Mouse (Mus musculus): Measurements from ENCODE around the gene Gadl1. TPM values are rescaled to one million over a fixed set of nuclear protein-coding genes. Genes with fewer than 3 reads are reported as not detected.
A peak's percentile ranks its signal among the peaks of the same experiment; 100 is the strongest.

Gene Gadl1
- total and polyA plus RNA-seq, 3 experiments, result 0.13 TPM; not detected in 2

- 0 out of 2 replicates have a peak overlapping the region, but pooled peaks have one; percentile 7 for H3K4me2 ChIP-seq (ENCODE audit: insufficient read depth, low read depth, poor library complexity, severe bottlenecking)
- H3K27me3 ChIP-seq (replicated peaks), result no peaks in the 10 kb centered on the region
- H3K36me3 ChIP-seq (replicated peaks in 1 of 2; ENCODE audit: control insufficient read depth in 1 of 2, insufficient read depth in 1 of 2, low read length in 1 of 2), result no peaks in the 10 kb centered on the region
- peaks cover 4% of the 10 kb centered on the region for H3K9me3 ChIP-seq (replicated peaks; ENCODE audit: low read length)
- dilution Hi-C loops (cut with MboI; ENCODE audit: extremely low pct_ligation_motif_present, extremely low pct_unique_long_range_greater_than_20kb, low sequenced_read_pairs) (no loop called here), in situ Hi-C loops (cut with MboI; ENCODE audit: low pct_ligation_motif_present, low pct_unique_long_range_greater_than_20kb, low sequenced_read_pairs) (no loop called here)
- peak; percentile 80 for DNase-seq (ENCODE audit: extremely low read depth)
- H3K27ac ChIP-seq (ENCODE audit: insufficient read depth, low read depth), result no peak overlapping the region
- TF ChIP-seq MEF2A (IDR thresholded peaks at IDR 0.05; ENCODE audit: borderline replicate concordance, low read depth, low read length) (peak; percentile 86), JUND (conservative IDR thresholded peaks at IDR 0.05; ENCODE audit: low read depth, low read length) (peak; percentile 77), CHD1 (IDR thresholded peaks at IDR 0.05; ENCODE audit: low read depth, low read length) (no peak), JUN (IDR thresholded peaks at IDR 0.05; ENCODE audit: insufficient read depth, low read depth, low read length) (peak; percentile 64), ETS1 (conservative IDR thresholded peaks at IDR 0.05; ENCODE audit: low read depth, low read length) (peak; percentile 60; the same call in 1 of the 2 replicates), EP300 (IDR thresholded peaks at IDR 0.05; ENCODE audit: low read length) (peak; percentile 64; the same call in 1 of the 2 replicates)
- no peaks in the 10 kb centered on the region for H3K79me2 ChIP-seq (replicated peaks; ENCODE audit: control insufficient read depth, extremely low read depth, insufficient read depth, poor library complexity, severe bottlenecking)
- H3K4me3 ChIP-seq (replicated peaks in 1 of 3; ENCODE audit: low read depth in 2 of 3, low read length in 2 of 3, poor library complexity in 1 of 3), result no peak overlapping the region
- H3K9ac ChIP-seq (ENCODE audit: insufficient read depth, low read depth), result no peak overlapping the region
- peaks cover 3 to 33% of the 10 kb centered on the region in 2 experiments; a peak in 3 of 4 replicates for H3K4me1 ChIP-seq (ENCODE audit: control insufficient read depth in 1 of 2, insufficient read depth in 2 of 2)
These were observed 68.5 kb downstream of the Gadl1 start for GRCm38 (mm10) chr9:115977598-115978240.

- no peak for TF ChIP-seq SMC3 (IDR thresholded peaks at IDR 0.05; ENCODE audit: low read depth, low read length)
- TF ChIP-seq RAD21 (IDR thresholded peaks at IDR 0.05; ENCODE audit: low read depth, low read length), result no peak
- TF ChIP-seq HCFC1 (IDR thresholded peaks at IDR 0.05; ENCODE audit: low read depth, low read length), result no peak
- TF ChIP-seq E2F4 (IDR thresholded peaks at IDR 0.05; ENCODE audit: insufficient replicate concordance, low read depth, low read length), result no peak
- no peak for TF ChIP-seq MXI1 (IDR thresholded peaks at IDR 0.05; ENCODE audit: low read depth, low read length)
- no peak for TF ChIP-seq POLR2A (IDR thresholded peaks at IDR 0.05; ENCODE audit: low read depth, low read length)
- no peak for TF ChIP-seq USF2 (conservative IDR thresholded peaks at IDR 0.05; ENCODE audit: low read depth, low read length)
- no peak for TF ChIP-seq BHLHE40 (IDR thresholded peaks at IDR 0.05; ENCODE audit: low read depth, low read length)
- Histone ChIP-seq H3K27ac (ENCODE audit: insufficient read depth, low read depth) (no peak overlapping the region), H3K9ac (ENCODE audit: insufficient read depth, low read depth) (no peak overlapping the region), H3K4me3 (replicated peaks in 1 of 3; ENCODE audit: low read depth in 2 of 3, low read length in 2 of 3, poor library complexity in 1 of 3) (no peak overlapping the region), H3K79me2 (replicated peaks; ENCODE audit: control insufficient read depth, extremely low read depth, insufficient read depth, poor library complexity, severe bottlenecking) (no peaks in the 10 kb centered on the region), H3K9me3 (replicated peaks; ENCODE audit: low read length) (peaks cover 4% of the 10 kb centered on the region), H3K4me2 (ENCODE audit: insufficient read depth, low read depth, poor library complexity, severe bottlenecking) (no peak overlapping the region), H3K27me3 (replicated peaks) (no peaks in the 10 kb centered on the region), H3K36me3 (replicated peaks in 1 of 2; ENCODE audit: control insufficient read depth in 1 of 2, insufficient read depth in 1 of 2, low read length in 1 of 2) (no peaks in the 10 kb centered on the region), H3K4me1 (ENCODE audit: control insufficient read depth in 1 of 2, insufficient read depth in 2 of 2) (peaks cover 0 to 33% of the 10 kb centered on the region in 2 experiments; a peak in 3 of 4 replicates)
- dilution Hi-C loops (cut with MboI; ENCODE audit: extremely low pct_ligation_motif_present, extremely low pct_unique_long_range_greater_than_20kb, low sequenced_read_pairs), result no loop called here
- DNase-seq (ENCODE audit: extremely low read depth), result no peak
- in situ Hi-C loops (cut with MboI; ENCODE audit: low pct_ligation_motif_present, low pct_unique_long_range_greater_than_20kb, low sequenced_read_pairs), result no loop called here
These were observed 69.2 kb downstream of the Gadl1 start for GRCm38 (mm10) chr9:115978478-115978877.
